Mouse (Mus musculus) adrenal gland, postnatal 25 days (tissue): ENCODE measurements around the gene Cpa2. TPM values are rescaled to one million over a fixed set of nuclear protein-coding genes. Genes with fewer than 3 reads are reported as not detected.

Experiments used
- DNase-seq: peaks from one replicate; pipeline ENCODE4 v3.0.0; 2021; ENCODE audit warnings: mixed read lengths
- total RNA-seq: library from RNA; stranded (reverse); gene quantifications from 2 replicates; pipeline ENCODE4 v1.2.3, GENCODE M21; 2021

The Cpa2 gene
- total RNA-seq, 1 experiment from 2014 or later = 0.52 TPM

GRCm38 (mm10) chr6:30547656-30548306, 6.4 kb downstream of the Cpa2 start:
- DNase-seq = peak; percentile 38

DNA sequence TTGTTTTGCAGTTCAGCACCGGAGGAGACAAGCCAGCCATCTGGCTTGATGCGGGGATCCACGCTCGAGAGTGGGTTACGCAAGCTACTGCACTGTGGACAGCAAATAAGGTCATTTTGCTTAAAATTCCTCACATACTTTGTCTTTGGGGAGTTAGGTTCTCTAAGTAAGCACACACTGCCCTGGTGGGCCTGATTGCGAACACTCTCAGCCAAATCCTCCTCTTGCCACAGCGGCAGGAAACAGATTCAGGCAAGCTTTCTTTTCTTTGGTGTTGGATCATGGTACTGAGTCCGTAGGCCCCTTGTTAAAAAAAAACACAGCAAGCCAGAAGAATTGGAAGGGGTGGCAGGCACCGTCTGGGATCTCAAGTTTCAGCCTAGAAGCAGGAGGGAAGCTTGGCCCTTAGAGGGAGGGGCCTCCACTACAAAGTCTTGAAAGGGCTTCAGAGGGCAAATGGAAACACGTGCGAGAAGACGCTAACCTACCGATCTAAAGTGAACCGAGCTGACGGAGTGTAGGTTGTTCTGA, 7.9 kb downstream of the Cpa2 start:
- DNase-seq = no peak

GRCm38 (mm10) chr6:30550496-30551192, 9.3 kb downstream of the Cpa2 start:
- DNase-seq = no peak

- DNase-seq = no peak
Observed at GRCm38 (mm10) chr6:30551193-30551515, 9.8 kb downstream of the Cpa2 start.

DNA sequence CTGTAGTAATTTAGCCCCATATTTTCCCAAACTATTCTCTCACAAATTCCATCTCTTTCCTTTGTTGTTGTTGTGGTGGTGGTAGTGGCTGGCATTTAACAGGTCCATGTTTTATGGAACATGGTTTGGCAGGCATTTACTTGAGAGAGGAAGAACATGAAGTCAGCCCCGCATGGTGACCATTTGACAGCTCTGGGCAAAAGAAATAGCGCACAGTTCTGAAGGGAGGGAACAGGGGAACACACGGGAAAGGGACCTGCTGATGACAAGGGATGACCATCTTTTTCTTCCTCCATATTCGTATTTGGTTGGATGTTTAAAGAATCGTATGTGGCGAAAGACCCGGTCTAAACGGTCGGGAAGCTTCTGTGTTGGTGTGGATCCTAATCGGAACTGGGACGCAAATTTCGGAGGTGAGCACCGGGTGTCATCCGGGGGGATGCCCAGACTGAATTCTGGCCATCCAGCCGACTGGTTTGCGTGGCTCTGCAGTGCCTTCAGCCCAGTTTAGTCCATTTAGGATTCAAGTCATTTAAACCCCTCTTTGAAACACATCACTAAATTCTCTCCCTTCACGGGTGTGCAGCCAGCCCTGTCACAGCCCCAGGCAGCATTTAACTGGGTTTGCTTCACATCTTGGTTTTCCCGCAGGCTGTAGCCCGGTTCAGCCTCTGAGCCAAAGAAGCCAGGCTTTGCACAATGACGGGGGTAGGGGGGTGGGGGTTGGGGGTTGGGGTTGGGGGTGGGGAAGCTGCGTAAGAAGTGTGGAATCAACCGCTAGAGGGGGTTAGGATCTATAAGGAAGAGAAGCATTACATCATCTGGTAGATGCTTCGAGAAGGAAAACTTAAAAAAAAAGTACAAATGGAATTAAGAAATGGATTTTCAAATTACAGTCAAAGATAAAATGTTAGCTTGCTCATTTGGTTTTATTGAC, 10.5 kb downstream of the Cpa2 start:
- DNase-seq = no peak

DNA sequence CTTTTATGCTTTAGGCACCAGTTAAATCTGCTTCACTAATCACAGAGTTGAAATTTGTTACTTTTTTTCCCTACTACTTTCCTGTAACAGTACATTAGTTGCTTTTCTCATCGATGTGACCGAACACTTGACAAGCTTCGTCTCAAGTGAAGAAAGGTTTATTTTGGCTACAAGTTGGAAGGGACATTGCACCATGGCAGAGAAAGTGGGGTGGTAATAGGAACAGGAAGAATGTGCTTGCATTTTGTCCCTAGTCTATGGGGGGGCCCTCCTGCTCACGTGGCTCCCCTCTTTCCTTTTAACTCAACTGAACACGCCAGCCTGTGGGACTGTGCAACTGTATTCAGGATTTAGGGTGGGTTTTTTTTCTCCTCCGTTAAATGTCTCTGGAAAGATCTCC, 11.2 kb downstream of the Cpa2 start:
- no peak for DNase-seq

GRCm38 (mm10) chr6:30553381-30554010, 12.1 kb downstream of the Cpa2 start:
- no peak for DNase-seq

DNA sequence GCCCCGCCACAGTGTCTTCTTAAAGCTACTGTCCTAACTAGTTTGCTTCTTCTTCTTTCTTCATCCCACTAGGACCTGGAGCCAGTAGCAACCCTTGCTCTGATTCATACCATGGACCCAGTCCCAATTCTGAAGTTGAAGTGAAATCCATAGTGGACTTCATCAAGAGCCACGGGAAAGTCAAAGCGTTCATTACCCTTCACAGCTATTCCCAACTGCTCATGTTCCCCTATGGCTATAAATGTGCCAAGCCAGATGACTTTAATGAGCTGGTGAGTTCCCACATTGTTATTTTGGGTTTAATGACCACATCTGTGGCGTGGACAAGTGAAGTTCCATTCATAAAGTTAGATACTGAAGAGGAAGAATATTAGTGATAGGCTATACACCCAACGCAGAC, 12.7 kb downstream of the Cpa2 start:
- DNase-seq = no peak

- DNase-seq = no peak
Observed at GRCm38 (mm10) chr6:30554621-30555170, 13.3 kb downstream of the Cpa2 start.

DNA sequence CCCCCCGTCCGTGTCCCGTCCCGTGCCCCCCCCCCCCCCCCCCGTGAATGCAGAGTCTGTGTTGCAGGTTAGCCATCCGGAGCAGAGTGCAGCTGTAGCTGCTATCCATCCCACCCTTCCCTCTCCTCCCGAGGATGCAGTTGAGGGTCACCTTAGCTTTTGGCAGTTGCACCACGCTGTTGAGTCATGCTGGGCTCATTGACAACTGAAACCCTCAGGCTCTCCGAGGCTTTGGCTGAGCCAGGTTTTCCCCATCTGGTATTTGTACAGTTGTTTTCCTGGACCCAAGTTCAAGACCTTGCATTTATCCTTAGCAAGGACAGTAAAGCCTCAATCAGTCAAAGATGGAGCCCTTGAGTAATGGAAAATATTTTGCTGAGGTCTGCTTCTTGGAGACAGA, 14.7 kb downstream of the Cpa2 start:
- DNase-seq = peak; percentile 58

DNA sequence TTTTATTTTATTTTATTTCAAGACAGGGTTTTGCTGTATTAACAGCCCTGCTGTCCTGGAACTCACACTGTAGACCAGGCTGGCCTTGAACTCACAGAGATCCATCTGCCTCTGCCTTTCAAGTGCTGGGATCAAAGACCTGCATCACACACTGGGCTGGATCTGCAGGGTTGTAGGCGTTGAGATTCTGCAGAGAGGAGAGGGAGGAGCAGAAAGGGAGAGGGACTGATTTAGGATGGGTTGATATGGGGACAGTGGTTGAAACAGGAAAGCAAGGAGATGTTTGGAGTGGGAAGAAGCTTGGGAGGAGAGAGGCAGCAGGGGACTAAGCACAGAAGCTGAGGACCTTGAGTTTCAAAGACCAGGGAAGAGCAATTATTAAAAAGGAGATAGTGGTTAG, 18.3 kb downstream of the Cpa2 start:
- no peak for DNase-seq

DNA sequence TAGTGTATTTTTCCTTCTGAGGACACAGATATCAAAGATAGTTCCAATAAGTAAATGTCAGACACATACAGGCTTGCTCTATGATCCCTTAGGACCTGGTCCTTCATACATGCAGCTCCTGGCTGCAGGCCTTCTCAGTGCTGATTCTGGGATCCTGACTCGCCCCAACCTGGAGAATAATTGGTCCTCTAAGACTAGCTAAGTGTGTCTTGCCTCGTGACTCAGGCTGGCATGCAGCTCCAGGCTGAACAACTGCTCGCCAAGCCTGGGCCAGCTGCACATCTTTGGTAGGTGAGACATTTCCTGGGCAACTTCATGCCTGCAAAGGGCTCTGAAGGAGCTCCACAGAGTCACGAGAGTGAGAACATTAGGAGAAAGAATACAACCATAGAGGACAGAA, 20.8 kb downstream of the Cpa2 start:
- no peak for DNase-seq

- no peak for DNase-seq
Observed at GRCm38 (mm10) chr6:30563575-30563974, 22.2 kb downstream of the Cpa2 start.

DNA sequence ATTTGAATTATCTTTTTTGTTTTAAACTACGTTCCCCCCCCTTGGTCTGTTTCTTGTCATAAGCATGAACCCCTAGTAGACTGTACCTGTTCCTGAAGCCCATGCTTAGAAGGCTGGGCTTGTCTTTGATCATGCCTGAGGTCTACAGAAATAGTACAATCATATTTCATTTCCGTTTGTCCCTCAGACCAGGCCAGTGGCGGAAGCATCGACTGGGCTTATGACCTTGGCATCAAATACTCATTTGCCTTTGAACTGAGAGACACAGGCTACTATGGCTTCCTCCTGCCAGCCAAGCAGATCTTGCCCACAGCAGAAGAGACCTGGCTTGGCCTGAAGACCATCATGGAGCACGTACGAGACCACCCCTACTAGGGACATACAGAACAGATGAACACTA, 22.7 kb downstream of the Cpa2 start:
- DNase-seq = no peak

DNA sequence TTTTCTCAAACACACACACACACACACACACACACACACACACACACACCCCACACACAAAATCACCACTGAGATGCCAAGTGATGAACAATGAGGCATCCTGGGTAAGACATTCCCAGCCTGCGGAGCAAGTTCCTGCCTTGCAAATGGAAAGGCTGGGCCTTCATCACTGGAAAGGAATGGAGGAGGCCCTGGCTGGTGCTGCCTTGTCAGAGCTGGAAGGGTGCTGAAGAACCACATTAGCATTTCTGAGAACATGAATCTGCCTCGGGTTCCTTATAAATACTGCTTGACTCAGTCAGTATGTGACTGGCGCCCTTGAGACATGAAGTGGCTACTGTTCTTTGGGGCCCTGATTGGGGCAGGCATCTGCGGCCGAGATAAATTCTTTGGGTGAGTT, 26.7 kb downstream of the Cpa2 start, which contains the start of gene Cpa4:
Gene Cpa4, plus strand, starts transcription at position 301 of the 400 bp plus-strand sequence.
- DNase-seq = no peak

DNA sequence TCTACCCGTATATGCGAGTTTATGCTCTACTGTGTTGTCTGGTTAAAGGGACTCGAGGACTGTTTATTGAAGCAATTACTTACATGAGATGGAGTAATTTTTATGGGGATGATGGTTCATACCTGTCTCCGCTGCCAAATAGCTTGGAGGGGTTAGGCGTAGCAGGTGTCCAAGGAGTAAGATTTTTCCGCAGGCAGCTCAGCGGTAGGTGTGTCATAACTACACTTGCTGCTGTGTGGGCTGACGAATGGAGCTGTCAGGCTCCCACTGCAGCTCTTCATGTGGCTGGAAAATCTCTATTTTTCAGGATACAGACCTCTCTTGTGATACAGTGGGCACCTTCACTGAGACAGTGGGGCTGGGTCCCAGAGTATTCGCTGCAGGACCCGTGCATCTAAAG, 27.9 kb downstream of the Cpa2 start:
- no peak for DNase-seq

GRCm38 (mm10) chr6:30570012-30570411, 28.6 kb downstream of the Cpa2 start:
- no peak for DNase-seq

DNA sequence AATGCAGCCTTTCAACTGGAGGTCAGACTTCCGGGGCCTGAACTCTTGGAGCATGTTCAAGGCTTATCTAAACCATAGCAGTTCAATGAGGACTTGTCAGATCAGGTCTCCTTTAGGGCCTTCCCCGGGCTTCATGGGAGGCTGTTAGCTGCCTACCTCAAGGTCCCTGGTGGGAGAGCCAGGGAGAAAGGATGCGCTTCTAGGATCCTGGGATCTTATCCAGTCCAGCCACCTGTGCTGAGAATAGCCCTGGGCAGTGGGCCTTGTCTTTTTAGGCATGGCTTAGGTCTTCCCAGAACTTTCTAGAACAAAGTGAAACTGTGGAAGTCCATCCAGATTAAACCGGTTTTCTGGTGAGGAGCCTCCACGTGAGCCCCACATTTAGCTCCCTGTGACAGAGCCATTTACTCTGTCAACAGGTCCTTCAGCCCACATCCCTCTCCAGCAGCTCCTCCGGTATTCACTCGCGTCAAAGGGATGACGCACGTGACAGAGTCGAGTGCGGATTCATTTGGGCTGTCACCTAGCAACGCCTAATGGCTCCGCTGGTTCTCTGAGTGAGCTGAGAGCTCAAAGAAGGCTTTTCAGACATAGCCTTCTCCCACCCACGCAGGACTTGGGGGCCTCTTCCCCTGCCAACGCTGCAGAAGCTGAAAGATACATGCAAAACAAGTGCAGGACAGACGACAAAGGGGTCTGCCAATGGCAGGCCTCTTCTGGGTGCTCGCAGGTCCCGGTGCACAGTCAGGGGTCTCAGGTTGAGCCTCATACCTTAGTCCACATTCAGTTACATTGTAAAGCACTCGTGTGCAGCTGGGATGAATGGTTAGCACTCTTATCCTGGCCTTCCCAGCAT, 31.3 kb downstream of the Cpa2 start:
- DNase-seq = no peak

- DNase-seq = no peak
Observed at GRCm38 (mm10) chr6:30573380-30573779, 32.0 kb downstream of the Cpa2 start.

- no peak for DNase-seq
Observed at GRCm38 (mm10) chr6:30574945-30575344, 33.6 kb downstream of the Cpa2 start.
